Mouse (Mus musculus): ENCODE data around the gene Rora.

GRCm38 (mm10) chr9:69164653-69165052, 511.1 kb downstream of the Rora start:
- TF ChIP-seq POLR2A (IDR thresholded peaks at IDR 0.05; ENCODE audit: insufficient read length, low read depth) (no peak), CEBPB (IDR thresholded peaks at IDR 0.05; ENCODE audit: insufficient read depth, poor library complexity, severe bottlenecking) (no peak), USF1 (IDR thresholded peaks at IDR 0.05; ENCODE audit: low read depth) (no peak), MYOD1 (IDR thresholded peaks at IDR 0.05; ENCODE audit: control insufficient read depth in 1 of 3, insufficient read length in 2 of 3, low read depth in 2 of 3) (no peak), MYOG (IDR thresholded peaks at IDR 0.05; ENCODE audit: control insufficient read depth in 1 of 3, insufficient read depth in 1 of 3, insufficient read length in 2 of 3, low read depth in 2 of 3) (no peak), E2F4 (IDR thresholded peaks at IDR 0.05; ENCODE audit: insufficient read depth) (no peak), MAX (IDR thresholded peaks at IDR 0.05; ENCODE audit: low read depth) (no peak), POLR2AphosphoS2 (IDR thresholded peaks at IDR 0.05; ENCODE audit: insufficient read length, low read depth) (no peak), TCF12 (IDR thresholded peaks at IDR 0.05; ENCODE audit: insufficient read depth, poor library complexity, severe bottlenecking) (no peak)
